Mouse (Mus musculus): ENCODE results near the gene Rmnd5a.

Rmnd5a gene

GRCm38 (mm10) chr6:71363995-71364394 lies 76.4 kb downstream of the Rmnd5a start:
- DNase-seq: no peak

DNA sequence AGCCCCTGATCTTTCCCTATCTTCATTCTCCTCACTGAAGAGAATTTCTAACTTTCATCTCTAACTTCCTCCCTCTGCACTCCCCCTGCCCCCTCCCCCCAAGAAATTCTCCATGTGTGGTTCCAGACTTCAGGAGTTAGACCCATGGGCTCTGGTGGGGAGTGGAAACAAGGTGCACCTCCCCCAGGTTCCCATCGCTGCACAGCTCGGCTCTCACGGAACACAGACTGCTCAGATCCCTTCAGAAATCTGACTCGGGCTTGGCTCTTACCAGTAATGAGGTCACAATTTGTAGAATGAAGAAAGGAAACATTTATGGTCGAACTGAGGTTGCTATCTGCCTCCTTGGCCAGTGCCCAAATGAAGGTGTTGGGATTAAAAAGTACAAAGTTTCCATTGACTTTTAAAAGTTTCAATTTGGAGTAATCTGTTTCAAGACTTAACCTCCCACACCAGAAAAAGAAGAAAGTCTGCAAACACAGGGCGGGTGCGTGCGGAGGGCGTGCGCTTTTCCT lies 79.2 kb downstream of the Rmnd5a start:
- no peak for DNase-seq

DNA sequence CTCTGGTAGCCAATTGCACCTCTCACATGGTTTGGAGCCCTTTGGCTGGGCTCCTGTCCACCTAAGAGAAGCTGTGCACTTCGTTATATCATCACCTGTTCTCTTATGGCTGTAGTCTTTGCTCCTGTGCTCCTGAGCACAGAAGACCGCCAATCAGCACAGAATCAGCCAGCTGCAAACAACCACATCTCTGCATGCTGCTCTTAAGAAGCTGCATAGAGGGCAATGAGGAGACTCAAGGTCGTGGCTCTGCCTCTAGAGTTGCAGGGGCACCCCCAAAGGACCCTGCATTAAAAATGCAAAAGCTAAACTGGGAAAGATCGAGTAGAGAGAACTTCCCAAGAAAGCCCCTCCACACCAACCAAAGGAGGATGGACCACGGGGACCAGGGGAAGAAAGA lies 79.7 kb downstream of the Rmnd5a start:
- no peak for DNase-seq

DNA sequence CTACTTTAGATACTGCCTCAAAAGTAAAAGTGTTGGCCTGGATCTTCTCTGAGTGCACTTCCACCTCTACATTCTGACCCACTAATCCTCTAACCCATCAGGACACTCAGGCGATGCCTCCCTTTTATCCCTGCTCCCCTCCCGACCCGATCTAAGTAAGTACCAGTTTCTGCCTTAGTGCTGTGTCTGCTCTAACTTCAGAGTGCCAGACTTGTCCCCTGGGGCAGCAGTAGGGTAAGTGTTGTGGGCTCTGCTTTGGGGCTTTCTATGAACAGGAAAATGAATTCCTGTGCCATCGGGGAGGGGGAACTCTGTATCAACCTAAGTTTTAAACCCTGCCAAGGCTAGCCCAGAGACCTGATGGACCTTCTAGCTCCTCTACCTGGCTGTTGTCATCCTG lies 80.2 kb downstream of the Rmnd5a start:
- no peak for DNase-seq

GRCm38 (mm10) chr6:71357493-71357892 lies 82.9 kb downstream of the Rmnd5a start:
- DNase-seq: no peak

DNA sequence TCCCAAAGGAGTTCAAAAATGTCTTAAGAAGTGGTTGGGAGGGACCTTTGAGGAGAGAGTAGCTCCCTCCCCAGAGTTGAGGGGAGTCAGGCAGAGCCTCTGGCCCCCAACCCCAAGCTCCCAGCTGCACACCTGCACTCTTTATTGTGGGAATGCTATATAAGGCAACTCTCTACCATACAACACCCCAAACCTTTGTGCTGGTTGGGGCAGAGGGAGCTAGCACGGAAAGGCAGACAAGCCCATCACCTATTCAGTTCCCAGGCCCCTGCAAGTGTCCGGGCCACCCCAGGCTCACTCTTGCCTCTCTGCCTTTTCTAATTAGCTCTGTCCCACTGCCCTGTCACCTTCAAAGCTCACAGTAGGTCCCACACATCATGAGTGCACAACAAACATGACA lies 86.7 kb downstream of the Rmnd5a start:
- DNase-seq: no peak

GRCm38 (mm10) chr6:71352866-71353427 lies 87.5 kb downstream of the Rmnd5a start:
- no peak for DNase-seq

DNA sequence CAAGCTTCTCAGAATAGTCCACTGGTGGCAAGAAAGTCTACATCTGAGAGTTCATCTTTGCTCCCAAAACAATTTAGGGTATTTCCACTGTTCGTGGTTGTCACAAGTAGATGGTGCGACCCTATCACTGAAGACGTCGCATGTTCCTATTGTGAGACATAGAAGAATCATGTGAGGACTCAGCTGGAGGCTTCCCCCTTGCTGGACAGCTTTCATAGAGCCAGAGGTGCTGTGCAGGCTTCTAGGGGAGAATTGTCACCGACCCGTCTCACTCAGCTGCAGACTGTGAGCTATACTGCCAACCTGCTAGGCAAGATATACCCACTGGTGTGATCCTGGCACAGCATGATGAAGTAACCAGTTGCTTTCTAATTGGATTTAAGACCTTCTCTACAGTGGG lies 88.2 kb downstream of the Rmnd5a start:
- no peak for DNase-seq

DNA sequence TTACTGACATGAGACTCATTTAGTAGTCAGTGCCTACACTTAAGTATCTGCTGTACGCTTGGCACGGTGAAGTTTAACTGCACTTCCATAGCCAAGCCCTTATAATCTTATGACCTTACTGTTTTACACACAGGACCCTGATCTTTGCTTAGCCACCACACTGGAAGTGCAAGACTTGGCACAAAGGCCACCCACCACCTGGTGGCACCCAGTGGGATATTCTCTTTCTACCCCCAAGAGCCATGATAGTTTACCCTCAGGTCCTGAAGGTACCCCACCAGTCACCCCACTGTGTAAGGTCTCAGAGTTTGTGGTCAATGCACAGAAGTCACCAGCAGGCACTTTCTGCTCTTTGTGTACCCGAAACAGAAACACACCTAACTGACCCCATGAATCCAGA lies 89.2 kb downstream of the Rmnd5a start:
- DNase-seq: no peak

- DNase-seq: no peak
These were observed 92.4 kb downstream of the Rmnd5a start for GRCm38 (mm10) chr6:71348006-71348405.

GRCm38 (mm10) chr6:71341179-71341578 lies 99.3 kb downstream of the Rmnd5a start:
- no peak for DNase-seq

DNA sequence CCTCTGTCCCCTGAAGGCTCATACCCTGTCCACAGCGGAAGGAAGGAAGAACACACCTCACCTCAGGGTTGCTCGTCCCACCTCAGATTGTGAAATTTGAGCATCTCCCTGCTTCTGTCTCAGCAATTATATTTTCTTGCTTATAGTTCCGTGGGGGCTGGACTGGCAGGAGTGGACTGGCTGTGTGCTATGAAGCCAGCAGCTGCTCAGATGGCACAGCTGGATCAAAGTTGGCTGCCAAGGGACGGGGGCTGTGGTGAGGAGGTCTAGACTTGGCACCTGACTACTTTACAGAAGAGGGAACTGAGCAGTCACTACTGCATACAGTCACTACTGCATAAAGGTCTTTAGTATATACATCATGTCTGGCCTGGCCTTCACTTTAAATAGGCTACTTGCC lies 101.1 kb downstream of the Rmnd5a start:
- DNase-seq: no peak

DNA sequence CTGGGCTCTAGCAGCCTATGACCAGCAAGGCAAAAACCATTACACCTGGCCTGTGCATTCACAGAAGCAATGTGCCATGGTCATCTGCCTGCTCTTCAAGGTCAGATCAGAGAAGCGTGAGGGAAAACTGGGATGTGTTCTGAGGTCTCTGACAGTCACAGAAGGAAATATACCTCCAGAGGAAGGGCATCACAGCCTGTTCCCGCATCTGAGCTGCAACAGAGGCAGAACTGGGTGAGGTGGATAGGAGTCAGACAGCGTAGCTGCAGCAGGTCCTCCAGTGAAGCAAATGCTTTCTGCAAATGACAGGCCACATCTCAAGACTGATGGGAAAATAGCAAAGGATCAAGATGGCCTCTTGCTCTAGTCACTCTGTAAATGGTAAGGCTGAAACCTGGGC lies 101.5 kb downstream of the Rmnd5a start:
- DNase-seq: no peak
